Mouse (Mus musculus) intestine, embryonic 16.5 days (tissue): ENCODE measurements around the gene H1foo. TPM values are rescaled to one million over a fixed set of nuclear protein-coding genes. Genes with fewer than 3 reads are reported as not detected.

ENCODE experiments used
- ATAC-seq: fragments of 200-750 bp; cut with Nextera tagmentation; 2 replicates; pipeline ENCODE4 v1.8.0; 2017; ENCODE audit warnings: moderate TSS enrichment, moderate library complexity
- H3K27ac ChIP-seq: fragments of 300-500 bp; sonication (generic); 2 replicates; pipeline ENCODE4 v1.5.1; 2014; ENCODE audit warnings: mild to moderate bottlenecking, low read length
- H3K27me3 ChIP-seq: fragments of 300-500 bp; sonication (generic); replicated peaks from 2 replicates; pipeline ENCODE4 v1.6.1; 2014; ENCODE audit warnings: low read length, control low read depth, mixed read lengths; ENCODE audit not compliant: control insufficient read depth, insufficient read depth
- H3K36me3 ChIP-seq: fragments of 300-500 bp; sonication (generic); 2 replicates; pipeline ENCODE4 v1.6.1; 2014; ENCODE audit warnings: low read length, control low read depth; ENCODE audit not compliant: control insufficient read depth, insufficient read depth
- H3K4me1 ChIP-seq: fragments of 300-500 bp; sonication (generic); 2 replicates; pipeline ENCODE4 v1.6.1; 2014; ENCODE audit warnings: low read length, control low read depth, mixed read lengths; ENCODE audit not compliant: control insufficient read depth, insufficient read depth
- H3K4me2 ChIP-seq: fragments of 300-500 bp; sonication (generic); 2 replicates; pipeline ENCODE4 v1.6.1; 2014; ENCODE audit warnings: low read depth, low read length, control low read depth
- H3K4me3 ChIP-seq: fragments of 300-500 bp; sonication (generic); 2 replicates; pipeline ENCODE4 v1.5.1; 2014; ENCODE audit warnings: mild to moderate bottlenecking, low read length
- H3K9ac ChIP-seq: fragments of 300-500 bp; sonication (generic); 2 replicates; pipeline ENCODE4 v1.6.1; 2014; ENCODE audit warnings: low read depth, low read length
- H3K9me3 ChIP-seq: fragments of 300-500 bp; sonication (generic); 2 replicates; pipeline ENCODE4 v1.6.1; 2016; ENCODE audit warnings: low read length, control low read depth; ENCODE audit not compliant: control insufficient read depth
- WGBS: fragments of 180-500 bp; shearing (Covaris S2); extraction: QIAGEN DNeasy Blood & Tissue Kit; methylation state at CpG from one replicate; pipeline ENCODE4 v1.1.7; 2014; 5-methylcytosine and 5-hydroxymethylcytosine counted together
- polyA plus RNA-seq: library from polyadenylated mRNA; unstranded; fragments of >200 nt; fragmentation: Nextera tagmentation; extraction: Ambion mirVana; gene quantifications from 2 replicates; pipeline ENCODE4 v1.2.1, GENCODE M21; 2015

Gene H1foo
- polyA plus RNA-seq, 1 experiment from 2014 or later: not detected

DNA sequence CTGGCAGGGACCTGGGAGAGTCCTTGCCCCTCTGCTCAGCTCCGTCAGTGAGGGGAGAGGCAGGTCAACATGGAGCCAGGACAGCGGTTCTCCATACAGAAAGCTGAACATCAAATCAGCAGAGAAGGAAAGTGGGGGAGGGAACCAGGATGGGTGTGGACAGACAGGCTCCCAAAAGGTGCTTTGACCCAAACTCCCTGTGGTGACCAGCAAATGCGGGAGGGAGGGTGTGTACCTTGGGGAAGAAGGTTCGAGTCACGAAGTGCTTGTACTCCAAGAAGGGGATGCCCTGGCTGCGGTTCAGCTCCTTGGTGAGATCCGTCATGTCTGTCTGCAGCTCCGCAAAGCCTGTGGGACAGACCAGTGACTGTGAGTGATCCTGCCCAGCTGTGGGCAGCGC, 18.9 kb downstream of the H1foo start:
- no peak for ATAC-seq
- no peak overlapping the region for H3K4me2 ChIP-seq
- WGBS: 83% methylated on average over 9 of the region's 9 CpGs
- no peak overlapping the region for H3K4me3 ChIP-seq
- no peaks in the 10 kb centered on the region for H3K9me3 ChIP-seq
- H3K27me3 ChIP-seq: no peaks in the 10 kb centered on the region
- H3K36me3 ChIP-seq: 0 out of 2 replicates have a peak, but pooled peaks cover 6% of the 10 kb centered on the region
- no peak overlapping the region for H3K9ac ChIP-seq
- peaks cover 12% of the 10 kb centered on the region for H3K4me1 ChIP-seq
- H3K27ac ChIP-seq: no peak overlapping the region

DNA sequence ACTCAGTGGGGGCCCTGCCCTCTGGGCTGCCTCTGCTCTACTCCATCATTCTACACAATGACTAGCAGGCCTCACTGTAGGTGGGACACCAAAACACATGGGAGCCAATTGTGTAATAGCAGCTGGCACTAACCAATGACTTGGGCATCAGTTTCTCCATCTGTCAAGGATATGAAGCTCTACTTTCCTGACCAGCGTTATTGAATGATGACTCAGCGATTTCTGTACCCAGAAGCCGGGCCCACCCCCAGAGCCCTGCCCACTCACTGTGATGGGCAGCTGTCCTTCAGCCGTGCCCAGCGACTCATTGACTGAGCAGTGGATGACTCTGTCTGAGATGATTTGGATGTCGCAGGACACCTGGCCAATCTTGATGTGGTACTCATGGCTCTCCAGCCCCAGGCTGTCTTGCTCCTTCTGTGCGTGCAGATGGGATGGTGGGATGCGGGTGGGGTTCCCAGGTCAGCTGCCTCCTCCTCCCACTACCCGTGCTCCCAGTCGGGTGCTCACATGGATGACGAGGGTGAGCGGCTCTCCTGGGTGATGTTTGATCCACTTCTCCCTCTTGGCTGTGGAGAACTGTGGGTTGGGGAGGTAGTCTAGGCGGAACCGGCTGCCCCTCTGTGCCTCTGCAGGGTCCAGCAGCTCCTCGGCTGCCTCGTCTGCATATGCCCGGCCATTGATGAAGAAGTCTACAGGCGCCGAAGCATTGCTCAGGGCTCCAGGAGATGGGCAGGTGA, 21.7 kb downstream of the H1foo start:
- 92% methylated on average over 19 of the region's 19 CpGs for WGBS
- 0 out of 2 replicates have a peak, but pooled peaks cover 6% of the 10 kb centered on the region for H3K36me3 ChIP-seq
- ATAC-seq: no peak

GRCm38 (mm10) chr6:115967291-115967880, 22.6 kb downstream of the H1foo start:
- Histone ChIP-seq H3K27ac (no peak overlapping the region), H3K4me1 (peaks cover 15% of the 10 kb centered on the region), H3K4me2 (no peak overlapping the region), H3K36me3 (0 out of 2 replicates have a peak, but pooled peaks cover 6% of the 10 kb centered on the region), H3K9me3 (no peaks in the 10 kb centered on the region), H3K9ac (no peak overlapping the region), H3K27me3 (no peaks in the 10 kb centered on the region), H3K4me3 (no peak overlapping the region)
- ATAC-seq: no peak
- WGBS: 92% methylated on average over 15 of the region's 15 CpGs

More for the DNA sequence above, 21.7 kb downstream of the H1foo start:
- no peak overlapping the region for H3K9ac ChIP-seq
- H3K9me3 ChIP-seq: no peaks in the 10 kb centered on the region
- no peak overlapping the region for H3K4me3 ChIP-seq
- H3K4me1 ChIP-seq: peaks cover 5% of the 10 kb centered on the region
- no peaks in the 10 kb centered on the region for H3K27me3 ChIP-seq
- H3K4me2 ChIP-seq: no peak overlapping the region
- H3K27ac ChIP-seq: no peak overlapping the region

- 80% methylated on average over 5 of the region's 5 CpGs for WGBS
- no peak for ATAC-seq
- Histone ChIP-seq H3K9me3 (no peaks in the 10 kb centered on the region), H3K4me3 (no peak overlapping the region), H3K27ac (no peak overlapping the region), H3K9ac (no peak overlapping the region), H3K27me3 (no peaks in the 10 kb centered on the region), H3K4me2 (no peak overlapping the region), H3K4me1 (peaks cover 20% of the 10 kb centered on the region), H3K36me3 (0 out of 2 replicates have a peak, but pooled peaks cover 6% of the 10 kb centered on the region)
Observed at GRCm38 (mm10) chr6:115968086-115968485, 23.3 kb downstream of the H1foo start.

DNA sequence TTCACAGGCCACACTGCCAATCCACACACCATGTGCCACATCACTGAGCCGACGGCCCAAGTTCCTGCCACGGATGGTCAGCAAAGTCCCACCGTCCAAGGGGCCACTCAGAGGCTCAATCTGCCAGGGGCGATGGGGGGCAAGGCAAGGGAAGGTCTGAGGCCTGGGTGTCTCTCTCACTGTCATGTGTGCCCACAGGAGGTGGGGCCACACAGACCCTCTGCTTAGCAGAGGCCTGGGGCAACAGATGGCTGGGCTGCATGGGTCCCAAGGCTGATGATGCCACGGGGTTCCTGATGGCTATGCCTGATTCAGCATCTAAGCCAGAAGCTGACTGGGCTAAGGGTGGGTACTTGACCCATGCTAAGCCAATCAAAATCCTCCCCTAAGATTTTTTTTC, 24.0 kb downstream of the H1foo start:
- Histone ChIP-seq H3K27ac (no peak overlapping the region), H3K4me2 (no peak overlapping the region), H3K4me3 (no peak overlapping the region), H3K27me3 (no peaks in the 10 kb centered on the region), H3K36me3 (0 out of 2 replicates have a peak, but pooled peaks cover 3% of the 10 kb centered on the region), H3K9me3 (no peaks in the 10 kb centered on the region), H3K9ac (no peak overlapping the region), H3K4me1 (peaks cover 20% of the 10 kb centered on the region)
- WGBS: 89% methylated on average over 6 of the region's 6 CpGs
- ATAC-seq: no peak

GRCm38 (mm10) chr6:115969103-115969502, 24.4 kb downstream of the H1foo start:
- 0 out of 2 replicates have a peak, but pooled peaks cover 3% of the 10 kb centered on the region for H3K36me3 ChIP-seq
- H3K27ac ChIP-seq: no peak overlapping the region
- no peaks in the 10 kb centered on the region for H3K27me3 ChIP-seq
- no peak for ATAC-seq
- no peak overlapping the region for H3K4me3 ChIP-seq
- WGBS: 74% methylated on average over 9 of the region's 9 CpGs
- H3K4me2 ChIP-seq: no peak overlapping the region
- no peak overlapping the region for H3K9ac ChIP-seq
- H3K4me1 ChIP-seq: peaks cover 20% of the 10 kb centered on the region
- no peaks in the 10 kb centered on the region for H3K9me3 ChIP-seq

GRCm38 (mm10) chr6:115969952-115970351, 25.2 kb downstream of the H1foo start:
- Histone ChIP-seq H3K9me3 (no peaks in the 10 kb centered on the region), H3K36me3 (0 out of 2 replicates have a peak, but pooled peaks cover 4% of the 10 kb centered on the region), H3K4me3 (no peak overlapping the region), H3K9ac (no peak overlapping the region), H3K27me3 (no peaks in the 10 kb centered on the region), H3K27ac (no peak overlapping the region), H3K4me1 (peaks cover 20% of the 10 kb centered on the region), H3K4me2 (no peak overlapping the region)
- no peak for ATAC-seq
- 69% methylated on average over 4 of the region's 6 CpGs for WGBS

DNA sequence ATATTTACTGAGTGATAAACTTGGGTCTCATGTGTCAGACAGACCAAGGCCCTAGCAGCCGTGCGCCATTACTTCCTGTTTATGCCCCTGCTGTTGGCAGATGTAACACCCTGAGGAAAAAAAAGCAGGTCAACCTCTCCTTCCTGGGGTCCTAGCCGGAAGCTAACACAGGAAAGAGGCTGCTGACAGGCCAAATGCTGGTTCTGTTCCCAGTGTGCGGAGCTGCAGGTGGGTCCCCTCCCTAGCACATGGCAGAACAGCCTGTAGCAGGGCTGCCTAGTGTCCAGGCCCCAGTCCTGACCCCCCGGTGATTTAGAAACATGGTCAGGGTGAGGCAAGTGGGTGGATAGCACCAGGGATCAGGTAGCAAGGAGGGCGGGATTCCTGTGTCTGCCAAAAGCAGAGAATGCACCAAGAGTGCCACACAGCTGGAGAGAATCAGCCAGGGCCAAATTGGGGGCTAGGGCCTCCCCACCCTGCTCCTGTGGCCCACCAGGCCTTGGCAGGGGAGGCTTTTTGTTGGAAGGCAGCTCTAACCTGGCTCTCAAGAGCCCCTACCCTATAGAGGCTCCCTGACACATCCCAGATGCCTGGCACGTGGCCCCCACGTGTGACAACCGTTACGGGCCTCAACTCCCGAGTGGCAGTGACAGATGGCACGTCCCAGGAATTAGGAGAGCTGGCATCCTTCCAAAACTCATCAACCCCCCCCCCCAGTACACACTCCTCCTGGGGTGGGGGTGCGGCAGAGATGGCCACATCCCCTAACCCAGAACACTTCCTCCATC, 26.7 kb downstream of the H1foo start:
- 37% methylated on average over 13 of the region's 13 CpGs for WGBS
- Histone ChIP-seq H3K9ac (peak overlapping the region; percentile 24; the same call in 1 of the 2 replicates), H3K27ac (no peak overlapping the region), H3K4me1 (peaks cover 20% of the 10 kb centered on the region), H3K27me3 (no peaks in the 10 kb centered on the region), H3K4me3 (no peak overlapping the region), H3K9me3 (no peaks in the 10 kb centered on the region), H3K36me3 (0 out of 2 replicates have a peak, but pooled peaks cover 5% of the 10 kb centered on the region), H3K4me2 (no peak overlapping the region)
- ATAC-seq: 0 out of 2 replicates have a peak, but pooled peaks have one; percentile 22
